ENCODE assay signal across 17 mouse cellular contexts in genomic region chr1:7394161-7394560, GRCm38 (mm10).
A peak's percentile ranks its signal among the peaks of the same experiment; 100 is the strongest.
DNase-seq lines count a peak whose midpoint lies in the region; ATAC-seq and TF ChIP-seq lines count a peak whose summit lies in the region.
"Had no signal": no experiment of that assay in that cellular context is flagged by ENCODE, and none has a peak within 500 bp of the region (broad histone marks: within the 10 kb centered on the region; RNA-seq: fewer than 3 reads in every experiment).

No protein-coding gene starts in this region.

- H3K4me1 ChIP-seq in forebrain, embryonic 14.5 days (ENCODE audit: control insufficient read depth, insufficient read depth, low read length), result no peaks in the 10 kb centered on the region
- H3K4me1 ChIP-seq in forebrain, embryonic 12.5 days, result no peaks in the 10 kb centered on the region
- H3K4me1 ChIP-seq in midbrain, embryonic 14.5 days (ENCODE audit: control insufficient read depth, insufficient read depth, low read length), result no peaks in the 10 kb centered on the region
- H3K4me1 ChIP-seq in midbrain, embryonic 16.5 days (ENCODE audit: control insufficient read depth, insufficient read depth, low read length), result no peaks in the 10 kb centered on the region
- no peaks in the 10 kb centered on the region for H3K4me1 ChIP-seq in MEL (ENCODE audit: control insufficient read depth in 1 of 2, insufficient read depth in 2 of 2, low read length in 2 of 2)
- H3K4me1 ChIP-seq in neural tube, embryonic 11.5 days (ENCODE audit: control insufficient read depth, insufficient read depth, low read length), result no peaks in the 10 kb centered on the region
- H3K4me1 ChIP-seq: heart, embryonic 12.5 days; midbrain, embryonic 12.5 days had no signal

- DNase-seq in forebrain, embryonic 14.5 days (ENCODE audit: low spot score), result peak; percentile 13
- DNase-seq in midbrain, embryonic 14.5 days, result peak; percentile 34
- no peak for DNase-seq in MEL (ENCODE audit: low read depth, low spot score)
- DNase-seq in neural tube, embryonic 11.5 days (ENCODE audit: low spot score), result peak; percentile 9
- DNase-seq in left cerebral cortex, postnatal 10 days (ENCODE audit: extremely low spot score in 1 of 2, low spot score in 2 of 2), result no peak
- no peak for DNase-seq in left cerebral cortex, postnatal 36 days (ENCODE audit: low spot score in 2 of 2)
- DNase-seq: cerebellum, postnatal 10 days; embryo, embryonic 11 days; kidney, adult 8-10 months; kidney, postnatal 25 days; lung, postnatal 4 days; right cerebral cortex, postnatal 25 days; thymus, postnatal 25 days had no signal

- H3K9ac ChIP-seq in forebrain, embryonic 14.5 days (ENCODE audit: low read length), result no peak overlapping the region
- no peak overlapping the region for H3K9ac ChIP-seq in forebrain, embryonic 12.5 days
- H3K9ac ChIP-seq in midbrain, embryonic 14.5 days (replicated peaks; ENCODE audit: low read length), result no peak overlapping the region
- no peak overlapping the region for H3K9ac ChIP-seq in midbrain, embryonic 16.5 days (ENCODE audit: low read depth, low read length)
- no peak overlapping the region for H3K9ac ChIP-seq in MEL (ENCODE audit: control insufficient read depth, low read depth, low read length, poor library complexity, severe bottlenecking)
- no peak overlapping the region for H3K9ac ChIP-seq in neural tube, embryonic 11.5 days (ENCODE audit: low read length)
- H3K9ac ChIP-seq: heart, embryonic 12.5 days; midbrain, embryonic 12.5 days had no signal

- no peak for TF ChIP-seq EP300 in MEL (IDR thresholded peaks at IDR 0.05; ENCODE audit: low read depth in 1 of 2, low read length in 2 of 2)

- no peak for ATAC-seq in forebrain, embryonic 14.5 days
- ATAC-seq in forebrain, embryonic 12.5 days (ENCODE audit: low FRiP score), result no peak
- no peak for ATAC-seq in midbrain, embryonic 14.5 days (ENCODE audit: low FRiP score, low TSS enrichment)
- no peak for ATAC-seq in midbrain, embryonic 16.5 days
- ATAC-seq in neural tube, embryonic 11.5 days (ENCODE audit: insufficient read depth, low FRiP score, low TSS enrichment), result no peak

- no peaks in the 10 kb centered on the region for H3K36me3 ChIP-seq in forebrain, embryonic 14.5 days (ENCODE audit: control insufficient read depth, insufficient read depth, low read length)
- no peaks in the 10 kb centered on the region for H3K36me3 ChIP-seq in forebrain, embryonic 12.5 days (replicated peaks)
- no peaks in the 10 kb centered on the region for H3K36me3 ChIP-seq in midbrain, embryonic 14.5 days (ENCODE audit: control insufficient read depth, insufficient read depth, low read length)
- no peaks in the 10 kb centered on the region for H3K36me3 ChIP-seq in midbrain, embryonic 16.5 days (ENCODE audit: control insufficient read depth, insufficient read depth, low read length)
- no peaks in the 10 kb centered on the region for H3K36me3 ChIP-seq in MEL (ENCODE audit: control insufficient read depth in 1 of 2, insufficient read depth in 2 of 2, low read length in 2 of 2)
- H3K36me3 ChIP-seq in neural tube, embryonic 11.5 days (ENCODE audit: control insufficient read depth, insufficient read depth, low read length), result no peaks in the 10 kb centered on the region
- H3K36me3 ChIP-seq: heart, embryonic 12.5 days; midbrain, embryonic 12.5 days had no signal

- TF ChIP-seq CTCF in MEL (IDR thresholded peaks at IDR 0.05 in 2 of 3, conservative IDR thresholded peaks at IDR 0.05 in 1 of 3; ENCODE audit: control insufficient read depth in 1 of 3, insufficient read depth in 1 of 3, low read depth in 2 of 3, low read length in 3 of 3, poor library complexity in 1 of 3, severe bottlenecking in 1 of 3), result no peak

- H3K4me3 ChIP-seq in forebrain, embryonic 14.5 days (ENCODE audit: low read depth, low read length), result no peak overlapping the region
- no peak overlapping the region for H3K4me3 ChIP-seq in forebrain, embryonic 12.5 days (replicated peaks)
- H3K4me3 ChIP-seq in midbrain, embryonic 14.5 days (replicated peaks; ENCODE audit: low read depth, low read length), result no peak overlapping the region
- H3K4me3 ChIP-seq in midbrain, embryonic 16.5 days (ENCODE audit: low read depth, low read length), result no peak overlapping the region
- no peak overlapping the region for H3K4me3 ChIP-seq in MEL (ENCODE audit: control insufficient read depth in 1 of 2, insufficient read depth in 1 of 2, low read depth in 2 of 2, low read length in 2 of 2)
- H3K4me3 ChIP-seq in neural tube, embryonic 11.5 days (ENCODE audit: low read depth, low read length), result no peak overlapping the region
- H3K4me3 ChIP-seq: heart, embryonic 12.5 days; midbrain, embryonic 12.5 days had no signal

- no peak overlapping the region for H3K4me2 ChIP-seq in forebrain, embryonic 14.5 days (ENCODE audit: low read length)
- no peak overlapping the region for H3K4me2 ChIP-seq in forebrain, embryonic 12.5 days
- H3K4me2 ChIP-seq in midbrain, embryonic 14.5 days (ENCODE audit: low read length), result no peak overlapping the region
- H3K4me2 ChIP-seq in midbrain, embryonic 16.5 days (ENCODE audit: low read length), result no peak overlapping the region
- H3K4me2 ChIP-seq in neural tube, embryonic 11.5 days (ENCODE audit: low read depth), result no peak overlapping the region
- H3K4me2 ChIP-seq: heart, embryonic 12.5 days; midbrain, embryonic 12.5 days had no signal

- intact Hi-C loops in left cerebral cortex, postnatal 10 days (cut with DNase I), result no loop called here
- intact Hi-C loops in left cerebral cortex, postnatal 36 days (cut with DNase I), result no loop called here

- no peak for TF ChIP-seq RAD21 in MEL (IDR thresholded peaks at IDR 0.05; ENCODE audit: low read depth, low read length)

- no peak for TF ChIP-seq POLR2A in MEL (IDR thresholded peaks at IDR 0.05; ENCODE audit: control insufficient read depth in 1 of 2, insufficient read depth in 1 of 2, low read depth in 1 of 2, low read length in 2 of 2, poor library complexity in 1 of 2)

- no peaks in the 10 kb centered on the region; the same call in 1 of the 2 replicates for H3K79me2 ChIP-seq in MEL (ENCODE audit: control insufficient read depth, insufficient read depth, low read length, poor library complexity)

- WGBS in forebrain, embryonic 14.5 days, result 97% methylated on average over 6 of the region's 6 CpGs
- whole genome bisulfite sequencing in forebrain, embryonic 12.5 days, result 95% methylated on average over 6 of the region's 6 CpGs
- 99% methylated on average over 6 of the region's 6 CpGs for WGBS in midbrain, embryonic 14.5 days
- WGBS in midbrain, embryonic 16.5 days, result 99% methylated on average over 6 of the region's 6 CpGs
- WGBS in neural tube, embryonic 11.5 days, result 96% methylated on average over 6 of the region's 6 CpGs

- no peak overlapping the region for H3K27ac ChIP-seq in forebrain, embryonic 14.5 days (ENCODE audit: low read depth, low read length)
- no peak overlapping the region for H3K27ac ChIP-seq in forebrain, embryonic 12.5 days
- no peak overlapping the region for H3K27ac ChIP-seq in midbrain, embryonic 14.5 days (replicated peaks; ENCODE audit: low read depth, low read length)
- H3K27ac ChIP-seq in midbrain, embryonic 16.5 days (ENCODE audit: low read length), result no peak overlapping the region
- no peak overlapping the region for H3K27ac ChIP-seq in MEL (ENCODE audit: control insufficient read depth, low read depth, low read length)
- no peak overlapping the region for H3K27ac ChIP-seq in neural tube, embryonic 11.5 days (ENCODE audit: low read depth, low read length)
- H3K27ac ChIP-seq: midbrain, embryonic 12.5 days had no signal

- no peaks in the 10 kb centered on the region for H3K27me3 ChIP-seq in forebrain, embryonic 14.5 days (replicated peaks; ENCODE audit: control insufficient read depth, insufficient read depth, low read length)
- no peaks in the 10 kb centered on the region for H3K27me3 ChIP-seq in forebrain, embryonic 12.5 days
- H3K27me3 ChIP-seq in midbrain, embryonic 14.5 days (ENCODE audit: control insufficient read depth, insufficient read depth, low read length), result no peaks in the 10 kb centered on the region
- no peaks in the 10 kb centered on the region for H3K27me3 ChIP-seq in midbrain, embryonic 16.5 days (ENCODE audit: control insufficient read depth, insufficient read depth, low read depth, low read length)
- H3K27me3 ChIP-seq in MEL (ENCODE audit: control insufficient read depth in 1 of 2, insufficient read depth in 2 of 2, low read length in 2 of 2), result no peaks in the 10 kb centered on the region
- no peaks in the 10 kb centered on the region for H3K27me3 ChIP-seq in neural tube, embryonic 11.5 days (ENCODE audit: control insufficient read depth, insufficient read depth, low read length)
- H3K27me3 ChIP-seq: heart, embryonic 12.5 days; midbrain, embryonic 12.5 days had no signal

- H3K9me3 ChIP-seq in forebrain, embryonic 14.5 days (replicated peaks; ENCODE audit: control insufficient read depth, low read length), result no peaks in the 10 kb centered on the region
- no peaks in the 10 kb centered on the region for H3K9me3 ChIP-seq in forebrain, embryonic 12.5 days
- no peaks in the 10 kb centered on the region for H3K9me3 ChIP-seq in midbrain, embryonic 14.5 days (ENCODE audit: control insufficient read depth, low read length)
- no peaks in the 10 kb centered on the region for H3K9me3 ChIP-seq in midbrain, embryonic 16.5 days (replicated peaks; ENCODE audit: control insufficient read depth, low read length, poor library complexity, severe bottlenecking)
- H3K9me3 ChIP-seq in MEL (replicated peaks; ENCODE audit: insufficient read depth, low read length), result no peaks in the 10 kb centered on the region
- no peaks in the 10 kb centered on the region for H3K9me3 ChIP-seq in neural tube, embryonic 11.5 days (ENCODE audit: control insufficient read depth, low read length)
- H3K9me3 ChIP-seq: heart, embryonic 12.5 days; midbrain, embryonic 12.5 days had no signal

TF ChIP-seq in MEL, 35 proteins besides CTCF, POLR2A, EP300 and RAD21:
- TF ChIP-seq ZNF384 (IDR thresholded peaks at IDR 0.05; ENCODE audit: low read depth, low read length) (peak; percentile 31; the same call in 1 of the 2 replicates), ETS1 (IDR thresholded peaks at IDR 0.05; ENCODE audit: low read depth, low read length) (no peak), GATA1 (IDR thresholded peaks at IDR 0.05; ENCODE audit: low read depth, low read length) (no peak), ZKSCAN1 (IDR thresholded peaks at IDR 0.05; ENCODE audit: low read depth, low read length) (peak; percentile 47; the same call in 1 of the 2 replicates)

Comparison
In these comparisons a context has a peak if more than half of its experiments do, and no peak if none do; other contexts are left out.
1. DNase-seq: peak in forebrain, embryonic 14.5 days (single experiment), midbrain, embryonic 14.5 days (single experiment) and neural tube, embryonic 11.5 days (single experiment); none in MEL (single experiment), left cerebral cortex, postnatal 10 days (0 of 2) and left cerebral cortex, postnatal 36 days (0 of 2).